Mouse (Mus musculus) heart, embryonic 12.5 days (tissue): ENCODE data around the gene Ccdc182. TPM values are rescaled to one million over a fixed set of nuclear protein-coding genes. Genes with fewer than 3 reads are reported as not detected.
A peak's percentile ranks its signal among the peaks of the same experiment; 100 is the strongest.

Experiments used
- ATAC-seq: fragments of 200-750 bp; cut with Nextera tagmentation; 2 replicates; pipeline ENCODE4 v1.8.0; 2017; ENCODE audit warnings: moderate TSS enrichment, moderate library complexity; ENCODE audit not compliant: insufficient number of reproducible peaks, low FRiP score
- H3K27ac ChIP-seq: fragments of 300-500 bp; sonication (generic); 2 replicates; pipeline ENCODE4 v1.5.1; 2016; ENCODE audit warnings: mild to moderate bottlenecking, moderate library complexity; ENCODE audit not compliant: poor library complexity, severe bottlenecking
- H3K27me3 ChIP-seq: fragments of 300-500 bp; sonication (generic); replicated peaks from 2 replicates; pipeline ENCODE4 v1.6.1; 2016; ENCODE audit warnings: mild to moderate bottlenecking, moderate library complexity
- H3K36me3 ChIP-seq: fragments of 300-500 bp; sonication (generic); 2 replicates; pipeline ENCODE4 v1.6.1; 2016; ENCODE audit warnings: mild to moderate bottlenecking, moderate library complexity
- H3K4me1 ChIP-seq: fragments of 300-500 bp; sonication (generic); replicated peaks from 2 replicates; pipeline ENCODE4 v1.6.1; 2016; ENCODE audit warnings: mild to moderate bottlenecking
- H3K4me2 ChIP-seq: fragments of 300-500 bp; sonication (generic); 2 replicates; pipeline ENCODE4 v1.6.1; 2016; ENCODE audit warnings: mild to moderate bottlenecking, moderate library complexity
- H3K4me3 ChIP-seq: fragments of 300-500 bp; sonication (generic); 2 replicates; pipeline ENCODE4 v1.5.1; 2016; ENCODE audit warnings: mild to moderate bottlenecking
- H3K9ac ChIP-seq: fragments of 300-500 bp; sonication (generic); 2 replicates; pipeline ENCODE4 v1.6.1; 2016; ENCODE audit warnings: mild to moderate bottlenecking, moderate library complexity
- H3K9me3 ChIP-seq: fragments of 300-500 bp; sonication (generic); replicated peaks from 2 replicates; pipeline ENCODE4 v1.6.1; 2016; ENCODE audit warnings: mild to moderate bottlenecking, moderate library complexity
- WGBS: fragments of 180-500 bp; shearing (Covaris S2); methylation state at CpG from one replicate; pipeline ENCODE4 v1.1.7; 2016; 5-methylcytosine and 5-hydroxymethylcytosine counted together
- polyA plus RNA-seq: library from polyadenylated mRNA; unstranded; fragments of >200 nt; fragmentation: Nextera tagmentation; extraction: Ambion mirVana; gene quantifications from 2 replicates; pipeline ENCODE4 v1.2.1, GENCODE M21; 2016

Ccdc182 gene
- polyA plus RNA-seq, 1 experiment from 2014 or later: not detected

DNA sequence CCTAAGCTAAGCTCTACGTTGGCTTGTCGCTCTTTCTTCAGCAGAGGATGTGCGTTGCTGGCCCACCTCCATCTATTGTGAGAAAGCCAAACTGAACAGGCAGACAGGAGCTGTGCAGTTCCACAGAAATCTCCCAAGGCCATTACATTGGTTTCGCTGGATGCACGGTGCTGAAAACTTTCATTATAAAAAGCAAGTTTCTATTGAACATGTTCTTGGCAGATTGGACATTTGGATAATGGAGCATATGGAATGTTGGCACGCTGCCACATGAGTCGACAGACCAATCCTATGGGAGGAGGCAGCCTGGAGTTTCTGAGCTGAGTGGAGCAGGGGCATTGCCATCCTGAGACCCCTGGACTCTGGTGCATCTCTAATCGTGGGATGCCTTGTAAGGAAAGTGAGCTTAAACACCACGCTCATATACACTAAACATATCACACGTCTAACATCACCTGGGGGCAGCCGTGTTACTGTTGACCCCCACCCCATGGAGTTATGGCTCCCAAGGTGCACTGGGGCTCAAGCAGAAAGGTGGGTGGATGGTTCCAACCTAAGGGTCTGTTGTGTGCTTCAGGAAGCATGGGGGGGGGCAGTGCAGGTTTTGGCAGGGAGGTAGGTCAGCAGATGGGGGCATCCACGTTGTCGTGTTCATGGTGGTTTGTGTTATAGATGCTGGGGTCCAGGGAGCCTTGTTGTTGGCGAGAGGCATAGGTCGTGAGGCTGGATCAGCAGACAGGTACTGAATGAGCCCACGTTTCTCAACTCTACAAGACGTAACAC is 35.1 kb downstream of the Ccdc182 start:
- 82% methylated on average over 17 of the region's 17 CpGs for WGBS
- Histone ChIP-seq H3K4me1 (peaks cover 23% of the 10 kb centered on the region), H3K27me3 (no peaks in the 10 kb centered on the region), H3K9ac (no peak overlapping the region), H3K27ac (no peak overlapping the region), H3K36me3 (no peaks in the 10 kb centered on the region), H3K4me3 (no peak overlapping the region), H3K9me3 (no peaks in the 10 kb centered on the region), H3K4me2 (no peak overlapping the region)
- ATAC-seq: no peak

DNA sequence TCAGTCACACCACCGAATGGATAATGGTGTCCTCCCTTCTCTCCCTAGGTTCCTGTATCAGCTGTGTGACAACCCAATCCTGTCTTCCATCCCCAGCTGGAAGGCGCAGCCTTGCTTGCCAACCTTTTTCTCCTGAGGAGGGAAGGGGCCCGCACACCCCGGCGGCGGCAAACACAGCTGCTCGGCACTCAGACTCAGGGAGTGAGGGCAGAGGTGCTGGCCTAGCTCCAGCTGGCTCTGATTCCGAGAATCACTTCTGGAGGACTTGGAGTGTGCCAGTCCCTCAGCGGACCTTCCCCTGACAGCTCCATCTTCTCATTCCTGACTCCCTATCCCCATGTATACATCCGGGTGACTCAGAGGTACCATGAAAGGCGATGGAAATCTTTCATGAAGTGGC is 36.9 kb downstream of the Ccdc182 start:
- Histone ChIP-seq H3K4me1 (peaks cover 39% of the 10 kb centered on the region), H3K9me3 (no peaks in the 10 kb centered on the region), H3K9ac (no peak overlapping the region), H3K4me3 (no peak overlapping the region), H3K27me3 (no peaks in the 10 kb centered on the region), H3K36me3 (no peaks in the 10 kb centered on the region), H3K4me2 (no peak overlapping the region), H3K27ac (peak overlapping the region; percentile 41; the same call in 1 of the 2 replicates)
- 0 out of 2 replicates have a peak, but pooled peaks have one; percentile 39 for ATAC-seq
- 40% methylated on average over 11 of the region's 11 CpGs for WGBS

DNA sequence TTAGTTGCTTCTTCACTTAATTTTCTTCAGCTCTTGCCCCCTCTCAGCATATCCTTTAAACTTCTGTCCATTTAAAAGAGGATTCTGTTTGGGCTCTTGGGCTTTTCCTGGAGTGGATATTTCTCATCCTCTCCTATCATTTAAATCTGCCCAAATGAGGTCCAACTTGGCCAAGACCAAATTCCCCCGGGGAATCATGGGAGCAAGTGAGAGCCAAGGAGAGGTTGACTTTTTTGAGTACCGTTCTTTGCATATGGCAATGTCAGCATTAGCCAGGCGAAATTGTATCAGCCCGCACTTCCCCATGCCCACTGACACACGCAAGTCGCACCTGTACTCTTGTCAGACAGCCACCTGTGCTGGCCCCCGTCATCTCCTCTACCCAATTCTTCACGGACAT is 37.9 kb downstream of the Ccdc182 start:
- no peak overlapping the region for H3K4me3 ChIP-seq
- no peaks in the 10 kb centered on the region for H3K27me3 ChIP-seq
- no peak for ATAC-seq
- H3K9ac ChIP-seq: no peak overlapping the region
- peaks cover 42% of the 10 kb centered on the region for H3K4me1 ChIP-seq
- no peak overlapping the region for H3K27ac ChIP-seq
- no peaks in the 10 kb centered on the region for H3K9me3 ChIP-seq
- H3K4me2 ChIP-seq: no peak overlapping the region
- no peaks in the 10 kb centered on the region for H3K36me3 ChIP-seq
- 91% methylated on average over 8 of the region's 8 CpGs for WGBS

DNA sequence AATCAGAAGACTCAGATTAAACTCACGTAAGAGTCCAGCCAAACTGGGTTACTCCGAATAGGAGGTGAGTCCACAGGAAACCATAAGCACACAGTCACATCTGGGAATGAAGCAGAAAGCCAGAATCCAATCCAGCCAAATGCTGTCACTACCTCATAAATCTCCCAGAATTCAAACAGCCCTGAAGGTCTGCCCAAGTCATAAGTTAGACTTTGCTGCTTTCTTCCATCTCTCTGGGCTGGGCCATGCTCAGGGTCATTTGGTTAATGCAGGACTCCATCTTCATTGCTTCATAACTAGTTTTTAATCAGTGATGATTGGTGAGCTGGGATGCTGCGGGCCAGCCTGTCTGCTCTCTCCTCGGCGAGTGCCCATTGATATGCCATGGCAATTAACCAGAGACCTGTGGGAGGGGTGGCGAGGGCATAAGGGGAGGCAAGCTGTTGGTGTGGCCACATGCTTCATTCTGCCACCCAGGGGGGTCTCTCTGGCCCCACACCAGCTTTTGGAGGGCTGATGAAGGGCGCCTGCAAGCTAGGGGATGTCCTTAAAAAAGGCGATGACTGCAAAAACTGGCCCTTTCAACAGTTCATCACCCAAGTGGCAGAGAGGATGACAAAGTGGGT is 38.6 kb downstream of the Ccdc182 start:
- Histone ChIP-seq H3K4me1 (peaks cover 36% of the 10 kb centered on the region), H3K36me3 (peaks cover 7% of the 10 kb centered on the region; the same call in 1 of the 2 replicates), H3K27ac (no peak overlapping the region), H3K4me3 (no peak overlapping the region), H3K27me3 (no peaks in the 10 kb centered on the region), H3K4me2 (no peak overlapping the region), H3K9me3 (no peaks in the 10 kb centered on the region), H3K9ac (no peak overlapping the region)
- WGBS: 77% methylated on average over 8 of the region's 8 CpGs
- ATAC-seq: no peak

DNA sequence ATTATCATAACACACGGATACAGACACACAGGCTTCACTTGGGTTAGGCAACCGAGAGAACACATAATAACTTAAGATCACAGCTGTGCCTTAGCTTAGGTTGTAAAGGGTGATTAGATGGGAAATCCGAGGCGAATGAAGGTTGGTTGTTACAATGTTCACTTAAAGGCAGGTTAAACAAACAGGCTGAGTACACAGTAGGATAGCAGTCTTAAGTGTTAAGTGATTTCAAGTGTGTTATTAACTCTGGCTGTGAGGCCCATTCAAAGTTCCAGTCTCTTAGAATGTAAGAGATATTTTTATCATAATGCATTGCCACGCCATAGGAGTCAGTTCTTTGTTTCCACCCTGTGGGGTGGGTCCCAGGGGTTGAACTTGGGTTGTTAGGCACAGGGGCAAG is 41.0 kb downstream of the Ccdc182 start:
- no peak for ATAC-seq
- Histone ChIP-seq H3K4me2 (no peak overlapping the region), H3K27me3 (no peaks in the 10 kb centered on the region), H3K9me3 (no peaks in the 10 kb centered on the region), H3K9ac (no peak overlapping the region), H3K4me1 (peaks cover 36% of the 10 kb centered on the region), H3K36me3 (peaks cover 24% of the 10 kb centered on the region), H3K27ac (no peak overlapping the region), H3K4me3 (no peak overlapping the region)
- 59% methylated on average over 5 of the region's 5 CpGs for WGBS

DNA sequence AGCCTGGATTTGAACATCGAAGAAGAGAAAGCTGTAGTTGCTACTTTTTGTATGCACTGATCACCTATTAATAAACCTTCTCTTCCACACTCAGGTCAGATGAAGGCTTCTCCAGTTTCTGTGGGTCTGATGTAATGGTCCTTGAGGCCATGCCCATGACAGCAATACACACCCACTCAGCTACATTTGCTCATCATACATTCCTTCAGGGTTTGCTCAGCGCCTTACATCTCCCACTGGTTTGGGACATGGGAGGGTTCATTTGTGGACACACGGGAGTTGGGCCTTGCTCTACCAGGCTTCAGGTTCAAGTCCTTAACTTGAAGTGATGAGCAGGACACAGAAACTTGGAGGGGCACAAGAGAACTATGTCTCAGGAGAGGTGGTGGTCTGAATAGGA is 44.1 kb downstream of the Ccdc182 start:
- Histone ChIP-seq H3K36me3 (peaks cover 32% of the 10 kb centered on the region), H3K9me3 (no peaks in the 10 kb centered on the region), H3K4me3 (no peak overlapping the region), H3K27me3 (no peaks in the 10 kb centered on the region), H3K4me2 (no peak overlapping the region), H3K27ac (no peak overlapping the region), H3K4me1 (peaks cover 21% of the 10 kb centered on the region), H3K9ac (no peak overlapping the region)
- ATAC-seq: no peak
- WGBS: 90% methylated on average over 3 of the region's 3 CpGs

Other genes starting within 250 kb of the Ccdc182 start
- gene Srsf1, start 246.7 kb upstream of the Ccdc182 start, polyA plus RNA-seq: 254 and 260 TPM in 2 replicates
- 27.3 and 29.3 TPM in 2 replicates for gene Vezf1, start 225.8 kb upstream of the Ccdc182 start, polyA plus RNA-seq
- gene Cuedc1, start 196.0 kb upstream of the Ccdc182 start, polyA plus RNA-seq: 20.7 and 22.9 TPM in 2 replicates
- gene Mrps23, start 89.7 kb upstream of the Ccdc182 start, polyA plus RNA-seq: 79.2 and 81.4 TPM in 2 replicates